Mouse (Mus musculus): ENCODE data around the gene Plekhh1.

GRCm38 (mm10) chr12:79073362-79073761, 44.4 kb downstream of the Plekhh1 start:
- TF ChIP-seq CTCF (IDR thresholded peaks at IDR 0.05; ENCODE audit: borderline replicate concordance, extremely low read depth, insufficient read depth, insufficient read length) (no peak), POLR2A (IDR thresholded peaks at IDR 0.05; ENCODE audit: borderline replicate concordance, extremely low read depth, insufficient read depth, insufficient read length, poor library complexity, severe bottlenecking) (no peak)

All from brain, embryonic 14.5 days (tissue).